Mouse (Mus musculus) adrenal gland, postnatal 36 days (tissue): ENCODE results near the gene Ptgs1. TPM values are rescaled to one million over a fixed set of nuclear protein-coding genes. Genes with fewer than 3 reads are reported as not detected.
A peak's percentile ranks its signal among the peaks of the same experiment; 100 is the strongest.

Source experiments
- DNase-seq, 2 experiments: peaks; one replicate each; pipeline ENCODE4 v3.0.0; 2021; ENCODE audit warnings: mixed read lengths in 1 of 2
- total RNA-seq, 2 experiments: library from RNA; stranded (reverse); gene quantifications; 2 replicates each; pipeline ENCODE4 v1.2.3; 2021

Gene Ptgs1
- total RNA-seq, 2 experiments from 2014 or later = 11.7 to 14.4 TPM

- DNase-seq = no peak
Observed at GRCm38 (mm10) chr2:36247964-36248363, 17.7 kb downstream of the Ptgs1 start.

GRCm38 (mm10) chr2:36251156-36251555, 20.9 kb downstream of the Ptgs1 start:
- DNase-seq = no peak

GRCm38 (mm10) chr2:36252505-36252904, 22.3 kb downstream of the Ptgs1 start:
- DNase-seq = no peak

GRCm38 (mm10) chr2:36254445-36254844, 24.2 kb downstream of the Ptgs1 start:
- DNase-seq = no peak

GRCm38 (mm10) chr2:36256931-36257330, 26.7 kb downstream of the Ptgs1 start:
- no peak for DNase-seq

DNA sequence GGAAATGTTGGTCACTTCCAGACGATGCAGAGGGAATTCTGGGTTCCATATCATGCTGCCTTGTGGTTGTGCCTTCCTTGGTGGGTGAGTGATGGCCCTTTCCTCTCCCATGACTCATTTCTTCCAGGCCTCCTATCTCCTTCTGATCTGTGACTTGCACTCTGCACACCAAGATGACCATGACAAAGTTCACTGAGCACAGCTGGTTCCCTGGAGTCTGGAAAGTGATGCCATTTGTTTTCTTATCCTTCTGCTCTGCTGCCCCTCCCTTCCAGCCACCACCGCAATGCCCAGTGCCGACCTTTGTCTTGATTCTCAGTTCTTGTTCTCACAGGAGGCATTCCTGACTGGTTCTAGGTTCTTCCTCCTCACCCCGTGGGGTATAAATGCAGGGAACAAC, 29.2 kb downstream of the Ptgs1 start:
- no peak for DNase-seq

- no peak for DNase-seq
Observed at GRCm38 (mm10) chr2:36259798-36260540, 29.7 kb downstream of the Ptgs1 start.

GRCm38 (mm10) chr2:36262025-36262424, 31.8 kb downstream of the Ptgs1 start:
- DNase-seq = no peak

DNA sequence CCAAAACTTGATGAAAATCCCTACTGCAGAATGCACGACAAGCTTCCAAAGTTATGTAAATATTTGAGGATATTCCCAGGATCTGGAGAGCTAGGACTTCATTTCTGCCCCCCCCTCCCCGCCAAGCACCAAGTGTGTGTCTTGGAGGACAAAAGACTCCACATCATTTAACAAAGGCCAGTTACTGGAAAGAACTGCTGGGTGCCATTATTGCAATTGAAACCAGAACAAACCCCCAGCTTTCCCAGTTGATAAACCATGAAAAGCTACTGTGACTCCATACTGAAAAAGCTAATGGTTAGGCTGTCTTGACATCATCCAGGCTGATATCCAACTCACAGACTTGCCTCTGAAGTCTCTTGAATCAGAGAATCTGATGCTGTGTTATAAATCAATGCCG, 39.2 kb downstream of the Ptgs1 start:
- DNase-seq = no peak

- DNase-seq = no peak
Observed at GRCm38 (mm10) chr2:36270186-36270585, 40.0 kb downstream of the Ptgs1 start.

DNA sequence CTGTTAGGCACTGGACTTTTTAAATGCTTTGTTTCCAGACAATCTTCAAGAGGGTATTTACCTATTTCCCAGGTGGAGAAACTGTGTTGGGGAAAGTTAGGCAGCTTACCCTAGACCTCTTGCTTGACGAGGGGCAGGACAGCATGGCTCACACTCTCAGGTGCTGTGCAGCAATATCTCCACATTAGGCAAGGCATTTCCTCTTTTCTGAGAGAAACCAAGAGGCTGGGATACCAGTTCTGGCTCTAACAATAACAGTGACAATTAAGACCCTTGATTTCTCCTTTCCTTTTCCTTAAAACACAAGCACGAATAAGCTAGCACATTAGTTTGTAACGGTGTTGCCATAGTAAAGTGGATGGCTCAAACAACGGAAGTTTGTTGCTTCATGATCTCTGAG, 40.9 kb downstream of the Ptgs1 start:
- no peak for DNase-seq

DNA sequence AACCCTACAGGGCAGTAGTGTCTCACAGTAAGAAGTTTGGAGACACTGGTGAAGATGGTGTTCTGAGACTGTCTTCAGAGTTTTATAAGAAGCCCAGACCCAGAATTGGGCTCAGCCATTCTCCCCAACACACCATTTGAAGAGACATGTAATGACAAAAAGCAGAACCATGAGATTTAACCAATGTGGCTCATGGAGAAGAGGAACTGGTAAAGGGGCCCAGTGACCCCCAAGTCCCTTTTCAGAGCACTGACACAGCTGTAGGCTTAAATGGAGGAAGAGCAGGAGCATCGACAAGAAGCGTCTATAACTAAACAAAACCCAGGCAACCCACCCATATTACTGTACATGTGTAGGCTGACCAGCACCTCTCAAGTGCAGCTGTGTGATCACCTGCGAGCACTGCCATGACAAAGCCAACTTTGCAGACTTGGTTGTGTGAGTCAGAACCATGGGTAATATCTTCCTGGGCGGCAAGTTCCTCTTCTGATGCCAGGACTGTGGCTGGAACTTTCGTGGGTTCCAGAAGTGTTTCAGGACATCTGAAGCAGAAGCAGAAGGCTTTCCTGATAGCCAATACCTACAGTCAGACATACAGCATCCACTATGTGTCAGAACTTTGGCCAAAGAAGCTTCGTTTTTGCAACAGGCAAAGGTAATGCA, 42.2 kb downstream of the Ptgs1 start:
- no peak for DNase-seq

DNA sequence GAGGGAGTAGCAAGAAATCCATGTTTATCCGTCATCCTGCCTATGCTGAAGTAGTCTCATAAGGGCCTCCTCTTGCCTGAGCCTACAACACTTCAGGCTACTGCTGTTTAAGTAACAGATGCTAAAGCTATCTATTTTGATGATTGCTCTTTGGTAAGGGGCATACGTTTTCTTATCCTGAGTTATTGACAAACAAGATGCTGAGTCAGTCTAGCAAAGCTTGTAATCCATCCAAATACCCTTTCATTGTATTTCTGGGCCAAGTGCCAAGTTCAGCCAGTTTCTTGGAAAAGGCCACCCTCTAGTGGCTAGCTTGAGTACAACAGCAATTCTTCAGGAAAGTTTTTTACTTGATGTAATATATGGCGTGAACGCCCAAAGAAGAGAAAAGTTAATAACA, 46.2 kb downstream of the Ptgs1 start:
- peak; percentile 57 to 59 for DNase-seq

GRCm38 (mm10) chr2:36278760-36279159, 48.5 kb downstream of the Ptgs1 start:
- peak in 1 of 2 experiments; percentile 12 for DNase-seq

- no peak for DNase-seq
Observed at GRCm38 (mm10) chr2:36281138-36281537, 50.9 kb downstream of the Ptgs1 start.

DNA sequence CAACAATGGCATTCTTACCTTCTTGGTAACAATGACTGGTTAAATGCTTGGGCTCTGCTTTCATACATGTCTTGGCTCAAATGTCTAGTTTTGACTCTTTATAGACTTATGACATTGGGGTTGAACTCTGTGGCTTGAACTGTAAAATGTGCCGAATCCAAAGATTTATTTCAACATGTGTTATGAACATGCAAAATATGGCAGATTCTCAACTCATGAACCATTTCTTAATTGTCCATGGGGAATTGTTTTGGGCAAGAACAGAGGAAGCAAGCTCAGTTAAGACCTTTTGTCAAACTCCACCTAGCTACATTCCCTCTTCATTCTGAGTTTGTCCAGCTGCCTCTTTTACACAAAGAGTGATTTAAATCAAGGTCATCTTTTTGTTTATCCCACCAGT, 52.1 kb downstream of the Ptgs1 start:
- DNase-seq = no peak

Other genes with a start within 250 kb of the Ptgs1 start
- 100 to 1,000 TPM; 205 to 220 TPM for gene Ndufa8, start 181.0 kb upstream of the Ptgs1 start, total RNA-seq
- 1 to 10 TPM in 1 of 2 experiments, under 1 TPM in 1; 0.56 to 1.1 TPM for gene Morn5, start 181.0 kb upstream of the Ptgs1 start, total RNA-seq
- gene Lhx6, start 125.0 kb upstream of the Ptgs1 start, total RNA-seq = 1 to 10 TPM; 1.6 to 1.8 TPM
- gene Mrrf, start 94.0 kb upstream of the Ptgs1 start, total RNA-seq = 10 to 100 TPM; 24.3 to 28.4 TPM
- gene Rbm18, start 93.7 kb upstream of the Ptgs1 start, total RNA-seq = 10 to 100 TPM; 28.9 to 30.8 TPM
- not detected for gene Olfr338, start 143.1 kb downstream of the Ptgs1 start, total RNA-seq
- not detected for gene Olfr339, start 188.5 kb downstream of the Ptgs1 start, total RNA-seq
- not detected for gene Olfr340, start 222.2 kb downstream of the Ptgs1 start, total RNA-seq